Mouse (Mus musculus) megakaryocyte-erythroid progenitor cell, adult 5-6 weeks (primary cell): Measurements from ENCODE around the gene Hoxa4. TPM values are rescaled to one million over a fixed set of nuclear protein-coding genes. Genes with fewer than 3 reads are reported as not detected.

Source experiments
- ATAC-seq: replicated peaks from 2 replicates; pipeline ENCODE4 v1.8.0; 2016; ENCODE audit warnings: mild to moderate bottlenecking, inconsistent platforms; ENCODE audit not compliant: severe bottlenecking, poor library complexity, low FRiP score, low TSS enrichment
- total RNA-seq, 2 experiments: library from RNA; stranded (forward) in 1 of 2; stranded (reverse) in 1 of 2; fragments of 200-1000, 215-1000 nt in 1 of 2; fragments of >200 nt in 1 of 2; fragmentation: Nextera tagmentation in 1 of 2; gene quantifications; 2 replicates each; pipeline ENCODE4 v1.2.3; 2014 to 2017

Gene Hoxa4
- total RNA-seq, 2 experiments from 2014 or later, result 0.66 to 1.9 TPM

GRCm38 (mm10) chr6:52218643-52219215 lies 27.2 kb upstream of the Hoxa4 start:
- no peak for ATAC-seq

GRCm38 (mm10) chr6:52217895-52218642 lies 26.5 kb upstream of the Hoxa4 start:
- ATAC-seq, result no peak

- no peak for ATAC-seq
Measured at GRCm38 (mm10) chr6:52217459-52217768, 25.9 kb upstream of the Hoxa4 start.

GRCm38 (mm10) chr6:52216691-52217458 lies 25.3 kb upstream of the Hoxa4 start:
- ATAC-seq, result no peak

- ATAC-seq, result no peak
Measured at GRCm38 (mm10) chr6:52215771-52216535, 24.4 kb upstream of the Hoxa4 start.

- ATAC-seq, result no peak
Measured at GRCm38 (mm10) chr6:52215070-52215469, 23.5 kb upstream of the Hoxa4 start.

GRCm38 (mm10) chr6:52214271-52214670 lies 22.7 kb upstream of the Hoxa4 start:
- no peak for ATAC-seq

- ATAC-seq, result 0 out of 2 replicates have a peak, but pooled peaks have one; percentile 2
Measured at GRCm38 (mm10) chr6:52213119-52213986, 21.8 kb upstream of the Hoxa4 start, which contains the start of the genes Hoxa3 and Gm28308. TSS of gene Hoxa3 (minus strand) at chr6:52213336. TSS of gene Gm28308 (minus strand) at chr6:52213339.

GRCm38 (mm10) chr6:52212556-52213118 lies 21.1 kb upstream of the Hoxa4 start:
- ATAC-seq, result no peak

- ATAC-seq, result peak; percentile 16; the same call in 1 of the 2 replicates
Measured at GRCm38 (mm10) chr6:52211961-52212360, 20.4 kb upstream of the Hoxa4 start.

- ATAC-seq, result peak; percentile 86
Measured at GRCm38 (mm10) chr6:52211170-52211935, 19.8 kb upstream of the Hoxa4 start.

- no peak for ATAC-seq
Measured at GRCm38 (mm10) chr6:52209685-52210046, 18.1 kb upstream of the Hoxa4 start.

GRCm38 (mm10) chr6:52208868-52209684 lies 17.5 kb upstream of the Hoxa4 start:
- no peak for ATAC-seq

GRCm38 (mm10) chr6:52208072-52208867 lies 16.7 kb upstream of the Hoxa4 start, which contains the start of gene Hoxa6:
TSS of gene Hoxa6 (minus strand) at chr6:52208722.
- no peak for ATAC-seq

GRCm38 (mm10) chr6:52207684-52207976 lies 16.1 kb upstream of the Hoxa4 start:
- ATAC-seq, result no peak

GRCm38 (mm10) chr6:52206882-52207683 lies 15.5 kb upstream of the Hoxa4 start:
- no peak for ATAC-seq
